In the genomic region with DNA sequence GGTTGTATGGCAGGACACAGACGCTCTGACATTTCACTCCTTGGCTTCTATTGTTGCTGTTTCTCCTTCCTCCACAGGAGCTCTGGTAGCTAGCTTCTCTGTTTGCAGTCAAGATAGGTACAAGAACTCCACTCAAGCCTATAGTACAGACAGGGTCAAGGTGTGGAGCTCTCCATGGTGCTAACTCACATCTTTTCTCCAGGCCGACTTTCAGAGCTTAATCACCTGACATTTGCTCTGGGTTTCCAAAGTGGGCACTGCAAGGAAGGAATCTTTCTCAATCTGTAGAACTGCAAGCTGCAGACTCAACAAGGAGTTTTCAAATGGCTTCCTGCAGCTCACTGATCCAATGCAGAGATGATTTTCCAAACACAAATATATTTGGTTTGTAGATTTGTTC, we compare ENCODE assay signal across 14 mouse cellular contexts. TPM values are rescaled to one million over a fixed set of nuclear protein-coding genes. Genes with fewer than 3 reads are reported as not detected.
A peak's percentile ranks its signal among the peaks of the same experiment; 100 is the strongest.
DNase-seq lines count a peak whose midpoint lies in the region; ATAC-seq and TF ChIP-seq lines count a peak whose summit lies in the region.
"Had no signal": no experiment of that assay in that cellular context is flagged by ENCODE, and none has a peak within 500 bp of the region (broad histone marks: within the 10 kb centered on the region; RNA-seq: fewer than 3 reads in every experiment).

No protein-coding gene starts in this region.

- DNase-seq in kidney, adult 2 months, result peak; percentile 7
- DNase-seq in 416B (ENCODE audit: low read depth) (peak; percentile 47), adipocyte (ENCODE audit: low spot score) (peak; percentile 28)
- DNase-seq in induced T-regulatory cell, adult 2 months (ENCODE audit: low read depth), result peak; percentile 23
- no peak for DNase-seq in cerebellum, adult 11-12 months
- DNase-seq: adrenal gland, postnatal 25 days; cerebellum, postnatal 25 days; left cerebral cortex, postnatal 4 days had no signal

- no peak overlapping the region for H3K4me2 ChIP-seq in kidney, embryonic 14.5 days (replicated peaks; ENCODE audit: low read depth, low read length)
- H3K4me2 ChIP-seq in intestine, embryonic 15.5 days (replicated peaks), result no peak overlapping the region
- H3K4me2 ChIP-seq: heart, embryonic 11.5 days had no signal

- ATAC-seq in kidney, embryonic 14.5 days (ENCODE audit: low FRiP score, low TSS enrichment), result no peak
- no peak for ATAC-seq in activated CD4-positive, CD25-positive, alpha-beta regulatory T cell, adult 4 months
- no peak for ATAC-seq in intestine, embryonic 15.5 days
- ATAC-seq: intestine, postnatal 0 days had no signal

- H3K27me3 ChIP-seq in kidney, adult 2 months (replicated peaks; ENCODE audit: control insufficient read depth, insufficient read depth, low read length), result no peaks in the 10 kb centered on the region
- H3K27me3 ChIP-seq in kidney, embryonic 14.5 days (ENCODE audit: control insufficient read depth, insufficient read depth, low read length), result no peaks in the 10 kb centered on the region
- no peaks in the 10 kb centered on the region for H3K27me3 ChIP-seq in intestine, embryonic 15.5 days (replicated peaks)

- no peak overlapping the region for H3K4me3 ChIP-seq in kidney, adult 2 months (ENCODE audit: insufficient read depth, low read depth, low read length)
- H3K4me3 ChIP-seq in kidney, embryonic 14.5 days (ENCODE audit: low read length), result no peak overlapping the region
- no peak overlapping the region for H3K4me3 ChIP-seq in intestine, embryonic 15.5 days (replicated peaks)

- H3K9ac ChIP-seq in kidney, embryonic 14.5 days (ENCODE audit: low read depth, low read length), result no peak overlapping the region
- no peak overlapping the region for H3K9ac ChIP-seq in intestine, embryonic 15.5 days

- no peak for TF ChIP-seq CTCF in kidney, adult 2 months (conservative IDR thresholded peaks at IDR 0.05; ENCODE audit: insufficient read depth, insufficient read length, low read depth, low read length)

- no peaks in the 10 kb centered on the region for H3K9me3 ChIP-seq in kidney, embryonic 14.5 days (ENCODE audit: control insufficient read depth, low read length)
- no peaks in the 10 kb centered on the region for H3K9me3 ChIP-seq in intestine, embryonic 15.5 days

- no peaks in the 10 kb centered on the region for H3K4me1 ChIP-seq in kidney, adult 2 months (ENCODE audit: control insufficient read depth, insufficient read depth, low read length)
- no peaks in the 10 kb centered on the region for H3K4me1 ChIP-seq in kidney, embryonic 14.5 days (ENCODE audit: control insufficient read depth, insufficient read depth, low read length)
- no peaks in the 10 kb centered on the region for H3K4me1 ChIP-seq in intestine, embryonic 15.5 days (replicated peaks)

- H3K36me3 ChIP-seq in kidney, adult 2 months (ENCODE audit: control insufficient read depth, insufficient read depth, low read length), result no peaks in the 10 kb centered on the region
- no peaks in the 10 kb centered on the region for H3K36me3 ChIP-seq in kidney, embryonic 14.5 days (ENCODE audit: control insufficient read depth, insufficient read depth, low read length)
- H3K36me3 ChIP-seq in intestine, embryonic 15.5 days, result no peaks in the 10 kb centered on the region

- no peak for TF ChIP-seq POLR2A in kidney, adult 2 months (IDR thresholded peaks at IDR 0.05; ENCODE audit: low read depth, low read length)

- WGBS in kidney, adult 2 months, result 34% methylated on average over 2 of the region's 2 CpGs
- WGBS in kidney, embryonic 14.5 days, result 39% methylated on average over 2 of the region's 2 CpGs
- 39% methylated on average over 2 of the region's 2 CpGs for WGBS in intestine, embryonic 15.5 days

- H3K27ac ChIP-seq in kidney, adult 2 months (ENCODE audit: insufficient read depth, low read depth, low read length), result no peak overlapping the region
- no peak overlapping the region for H3K27ac ChIP-seq in kidney, embryonic 14.5 days (ENCODE audit: low read depth, low read length)
- H3K27ac ChIP-seq in intestine, embryonic 15.5 days, result no peak overlapping the region
- H3K27ac ChIP-seq: macrophage had no signal

RNA-seq across cellular contexts. Expression of a gene that starts 33.0 kb away (rescaled TPM):
- not detected in 2 replicates for polyA plus RNA-seq in kidney, adult 2 months (2012; rRNA removed)
- not detected in 2 replicates for polyA plus RNA-seq in kidney, embryonic 14.5 days (2014; fragmentation: Nextera tagmentation; extraction: Ambion mirVana)
- polyA plus RNA-seq in activated CD4-positive, CD25-positive, alpha-beta regulatory T cell, adult 4 months (2017; shearing (Covaris generic)), result under 1 TPM in 1 of 2 experiments, not detected in 1; 0.29 TPM
- polyA plus RNA-seq in intestine, embryonic 15.5 days (2015; fragmentation: Nextera tagmentation; extraction: Ambion mirVana), result not detected in 2 replicates
- polyA plus RNA-seq: heart, embryonic 11.5 days; macrophage had no signal

RNA-seq across cellular contexts. Expression of a gene that starts 60.0 kb away (rescaled TPM):
- polyA plus RNA-seq in kidney, adult 2 months (2012; rRNA removed), result 6.3 and 6.6 TPM in 2 replicates
- polyA plus RNA-seq in kidney, embryonic 14.5 days (2014; fragmentation: Nextera tagmentation; extraction: Ambion mirVana), result 37.7 and 41.1 TPM in 2 replicates
- 10 to 100 TPM; 27.8 to 37.9 TPM for polyA plus RNA-seq in activated CD4-positive, CD25-positive, alpha-beta regulatory T cell, adult 4 months (2017; shearing (Covaris generic))
- polyA plus RNA-seq in intestine, embryonic 15.5 days (2015; fragmentation: Nextera tagmentation; extraction: Ambion mirVana), result 23.4 and 24.4 TPM in 2 replicates
